Mouse (Mus musculus) MEL (cell line): ENCODE measurements around the gene Magi2.

Experiments
- EP300 ChIP-seq, 2 experiments: IDR thresholded peaks; 2 replicates each; pipeline ENCODE4 v1.6.1; 2011; ENCODE audit warnings: improper control_type of control experiment in 2 of 2, low read length in 2 of 2, low read depth in 1 of 2, mild to moderate bottlenecking in 1 of 2
- ETS1 ChIP-seq: IDR thresholded peaks from 2 replicates; pipeline ENCODE4 v1.6.1; 2012; ENCODE audit warnings: low read depth, mild to moderate bottlenecking, inconsistent platforms, low read length, improper control_type of control experiment, moderate library complexity
- GABPA ChIP-seq: IDR thresholded peaks from 2 replicates; pipeline ENCODE4 v1.6.1; 2012; ENCODE audit warnings: low read depth, mild to moderate bottlenecking, inconsistent platforms, low read length, improper control_type of control experiment, moderate library complexity
- MAX ChIP-seq: IDR thresholded peaks from 2 replicates; pipeline ENCODE4 v1.6.1; 2011; ENCODE audit warnings: low read length, improper control_type of control experiment

DNA sequence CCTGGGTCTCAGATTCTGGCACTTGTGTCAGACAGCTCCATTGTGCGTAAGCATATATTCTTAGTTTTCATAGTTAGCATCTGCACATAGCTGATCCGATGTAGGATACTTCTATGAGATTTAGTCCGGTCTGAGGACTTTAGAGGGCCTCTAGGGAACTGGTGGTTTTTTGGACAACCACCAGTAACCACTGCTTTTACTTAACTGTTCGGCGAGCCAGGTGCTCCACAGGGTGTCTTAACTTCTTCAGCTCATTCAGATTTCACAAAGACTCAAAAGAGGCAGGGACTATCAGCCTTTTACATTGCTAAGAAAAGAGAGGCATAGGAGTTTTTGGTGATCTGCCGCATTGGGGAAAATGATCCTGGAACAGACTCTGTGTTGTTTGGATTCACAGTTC is 1453.1 kb downstream of the Magi2 start:
- TF ChIP-seq GABPA (no peak), ETS1 (no peak), EP300 (IDR thresholded peaks at IDR 0.05; ENCODE audit: low read depth in 1 of 2, low read length in 2 of 2) (no peak), MAX (no peak)
